Mouse (Mus musculus): Measurements from ENCODE around the gene Gm609.

DNA sequence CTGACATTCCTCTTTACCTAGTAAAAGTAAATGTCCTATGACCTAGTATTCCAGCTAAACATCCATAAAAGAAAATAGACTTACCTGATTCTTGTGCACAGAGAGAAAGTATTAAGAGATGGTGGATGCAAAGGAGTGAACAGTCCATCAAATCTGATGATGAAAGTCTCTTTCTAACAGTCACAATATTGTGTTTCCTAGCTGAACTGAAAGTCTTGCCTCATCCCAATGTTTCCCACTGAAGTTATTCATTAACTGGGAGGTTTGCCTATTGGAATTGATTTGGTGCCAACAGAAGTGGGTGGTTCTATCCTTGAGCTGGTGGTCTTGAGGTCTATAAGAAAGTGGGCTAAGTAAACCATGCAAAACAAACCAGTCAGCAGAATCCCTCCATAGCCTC is 38.0 kb downstream of the Gm609 start:
- TF ChIP-seq CTCF (IDR thresholded peaks at IDR 0.05; ENCODE audit: extremely low read depth, insufficient read length, insufficient replicate concordance, low read depth, low read length) (no peak), POLR2A (IDR thresholded peaks at IDR 0.05; ENCODE audit: low read depth, low read length) (no peak)
